Mouse (Mus musculus): Measurements from ENCODE around the gene Fsip1. TPM values are rescaled to one million over a fixed set of nuclear protein-coding genes. Genes with fewer than 3 reads are reported as not detected.

Fsip1 gene
- polyA plus RNA-seq, 1 experiment from 2014 or later = 0.96 TPM

DNA sequence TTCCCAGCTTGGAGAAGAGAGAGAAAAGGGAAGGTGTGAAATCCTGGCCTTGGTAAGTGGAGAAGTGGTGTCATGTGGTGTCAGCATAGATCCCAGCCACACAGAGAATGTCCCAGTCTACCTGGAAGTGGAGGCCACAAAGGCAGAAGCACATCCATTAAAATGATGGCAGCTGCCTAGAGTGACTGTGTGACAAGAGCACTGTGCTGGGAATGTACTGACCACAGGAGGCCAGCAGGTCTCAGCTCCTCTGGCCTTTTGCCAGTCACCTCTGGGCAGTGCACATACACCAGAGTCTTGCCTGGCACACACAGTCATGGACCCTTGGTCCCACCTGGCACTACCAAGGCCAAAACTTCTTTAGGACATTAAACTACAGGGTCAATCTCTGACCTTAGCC is 54.8 kb downstream of the Fsip1 start:
- no peak overlapping the region for H3K4me2 ChIP-seq (ENCODE audit: low read length)
- H3K4me1 ChIP-seq (replicated peaks; ENCODE audit: insufficient read depth, low read length) = no peaks in the 10 kb centered on the region
- no peak overlapping the region for H3K4me3 ChIP-seq (replicated peaks; ENCODE audit: low read depth, low read length)
- no peak for TF ChIP-seq CTCF (IDR thresholded peaks at IDR 0.05; ENCODE audit: low read depth)
- no peaks in the 10 kb centered on the region for H3K27me3 ChIP-seq (ENCODE audit: insufficient read depth, low read length)
- DNase-seq (ENCODE audit: low spot score) (no peak), ATAC-seq (replicated peaks; ENCODE audit: low FRiP score, low read depth) (no peak)
- H3K9me3 ChIP-seq (replicated peaks; ENCODE audit: low read length) = no peaks in the 10 kb centered on the region
- no peak overlapping the region for H3K27ac ChIP-seq
- no peaks in the 10 kb centered on the region for H3K36me3 ChIP-seq (ENCODE audit: insufficient read depth, low read length)
- H3K9ac ChIP-seq (ENCODE audit: low read depth, low read length) = no peak overlapping the region

DNA sequence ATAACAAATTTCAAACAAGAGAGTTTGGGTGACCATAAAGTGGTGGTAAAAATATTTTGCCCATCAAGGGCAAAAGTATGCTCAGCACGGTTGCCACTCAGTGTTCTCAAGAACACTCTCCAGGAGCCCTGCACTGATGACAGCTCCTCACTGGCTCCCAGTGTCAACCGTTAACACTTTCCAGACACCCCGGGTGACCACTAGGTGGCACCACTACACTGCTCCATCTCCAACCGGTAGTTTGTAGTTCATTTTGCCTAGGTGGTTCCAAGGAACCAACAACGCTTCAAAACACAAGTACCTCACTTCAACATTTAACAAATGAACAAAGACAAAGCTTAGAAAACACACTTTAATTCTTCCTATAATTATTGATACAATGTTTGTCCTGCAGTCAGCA is 56.9 kb downstream of the Fsip1 start:
- peak; percentile 86 for DNase-seq (ENCODE audit: low spot score)
- no peaks in the 10 kb centered on the region for H3K27me3 ChIP-seq (ENCODE audit: insufficient read depth, low read length)
- H3K4me3 ChIP-seq (replicated peaks; ENCODE audit: low read depth, low read length) = no peak overlapping the region
- no peak overlapping the region for H3K9ac ChIP-seq (ENCODE audit: low read depth, low read length)
- no peaks in the 10 kb centered on the region for H3K36me3 ChIP-seq (ENCODE audit: insufficient read depth, low read length)
- H3K27ac ChIP-seq = no peak overlapping the region
- WGBS = 6% methylated on average over 5 of the region's 5 CpGs
- H3K4me1 ChIP-seq (replicated peaks; ENCODE audit: insufficient read depth, low read length) = no peaks in the 10 kb centered on the region
- peak; percentile 90 for TF ChIP-seq CTCF (IDR thresholded peaks at IDR 0.05; ENCODE audit: low read depth)
- no peak for ATAC-seq (replicated peaks; ENCODE audit: low FRiP score, low read depth)
- H3K4me2 ChIP-seq (ENCODE audit: low read length) = no peak overlapping the region
- no peaks in the 10 kb centered on the region for H3K9me3 ChIP-seq (replicated peaks; ENCODE audit: low read length)

DNA sequence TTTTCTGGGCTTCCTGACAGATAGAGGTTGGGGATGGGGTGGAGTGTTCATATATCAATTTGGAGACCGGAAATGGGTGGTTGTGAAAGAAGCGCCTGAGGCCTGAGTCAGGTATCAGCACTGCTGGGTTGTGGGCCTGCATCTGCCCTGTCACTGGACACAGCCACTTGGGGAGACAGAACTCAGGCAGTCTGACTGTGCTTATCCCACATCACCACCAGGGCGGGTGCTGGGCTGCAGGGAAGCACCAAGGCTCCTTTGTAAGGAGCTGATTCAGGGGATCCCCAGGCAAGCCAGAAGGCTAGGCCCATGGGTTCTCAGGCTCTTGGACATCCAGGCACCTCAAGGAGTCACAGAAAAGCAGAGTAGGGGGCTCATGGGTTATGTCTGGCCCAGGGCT is 59.8 kb downstream of the Fsip1 start:
- Histone ChIP-seq H3K9ac (ENCODE audit: low read depth, low read length) (no peak overlapping the region), H3K4me3 (replicated peaks; ENCODE audit: low read depth, low read length) (no peak overlapping the region), H3K4me1 (replicated peaks; ENCODE audit: insufficient read depth, low read length) (no peaks in the 10 kb centered on the region), H3K4me2 (ENCODE audit: low read length) (no peak overlapping the region), H3K27me3 (ENCODE audit: insufficient read depth, low read length) (no peaks in the 10 kb centered on the region), H3K36me3 (ENCODE audit: insufficient read depth, low read length) (no peaks in the 10 kb centered on the region), H3K27ac (no peak overlapping the region), H3K9me3 (replicated peaks; ENCODE audit: low read length) (no peaks in the 10 kb centered on the region)
- no peak for DNase-seq (ENCODE audit: low spot score)
- TF ChIP-seq CTCF (IDR thresholded peaks at IDR 0.05; ENCODE audit: low read depth) = peak; percentile 31
- no peak for ATAC-seq (replicated peaks; ENCODE audit: low FRiP score, low read depth)
- WGBS = 90% methylated on average over 3 of the region's 3 CpGs

DNA sequence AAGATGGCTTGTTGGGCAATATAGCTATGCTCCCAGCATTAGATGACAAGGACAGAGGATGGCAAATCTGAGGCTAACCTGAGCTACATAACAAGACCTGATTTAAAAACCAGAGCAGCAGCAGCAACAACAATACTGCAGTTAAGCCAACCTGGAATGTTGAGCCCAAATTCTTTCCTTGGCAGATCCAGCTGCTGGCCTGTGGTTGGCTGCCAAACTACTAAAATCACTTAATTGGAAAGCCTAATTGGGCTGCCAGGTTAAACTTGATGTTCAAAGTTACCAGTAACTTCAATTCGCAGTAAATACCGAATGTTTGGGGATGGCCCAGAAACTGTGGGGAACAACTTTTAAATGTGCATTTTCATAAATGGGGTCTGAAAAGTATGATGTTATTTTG is 74.6 kb downstream of the Fsip1 start:
- 62% methylated on average over 2 of the region's 2 CpGs for WGBS

DNA sequence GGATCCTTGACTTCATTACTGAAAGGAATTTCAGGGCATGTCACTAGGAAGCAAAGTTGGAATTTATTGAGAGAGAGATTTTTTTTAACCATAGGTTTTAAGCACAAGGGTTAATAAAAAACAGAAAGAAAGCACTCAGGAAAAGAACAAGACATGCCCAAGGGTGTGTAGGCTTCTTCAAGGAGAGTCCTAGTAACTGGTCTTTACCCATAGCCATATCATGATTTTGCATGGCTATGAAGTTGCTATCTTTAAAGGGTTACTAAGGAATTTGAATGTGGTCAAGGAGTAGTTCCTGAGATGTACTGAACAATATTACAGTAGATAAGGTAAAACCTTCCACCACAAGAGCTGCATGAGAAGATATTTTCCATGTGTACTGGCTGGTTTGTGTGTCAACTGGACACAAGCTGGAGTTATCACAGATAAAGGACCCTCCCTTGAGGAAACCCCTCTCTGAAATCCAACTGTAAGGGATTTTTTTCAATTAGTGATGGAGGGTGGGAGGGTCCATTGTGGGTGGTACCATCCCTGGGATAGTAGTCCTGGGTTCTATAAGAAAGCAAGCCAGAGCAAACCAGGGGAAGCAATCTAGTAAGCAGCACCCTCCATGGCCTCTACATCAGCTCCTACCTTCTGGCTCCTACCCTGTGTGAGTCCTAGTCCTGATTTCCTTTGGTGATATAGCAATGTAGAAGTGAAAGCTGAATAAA is 76.7 kb downstream of the Fsip1 start:
- Histone ChIP-seq H3K4me1 (replicated peaks; ENCODE audit: insufficient read depth, low read length) (no peaks in the 10 kb centered on the region; the same call in 1 of the 2 replicates), H3K4me3 (replicated peaks; ENCODE audit: low read depth, low read length) (0 out of 2 replicates have a peak overlapping the region, but pooled peaks have one; percentile 9), H3K27ac (peak overlapping the region; percentile 84), H3K36me3 (ENCODE audit: insufficient read depth, low read length) (no peaks in the 10 kb centered on the region), H3K4me2 (ENCODE audit: low read length) (peak overlapping the region; percentile 53), H3K9ac (ENCODE audit: low read depth, low read length) (no peak overlapping the region), H3K27me3 (ENCODE audit: insufficient read depth, low read length) (no peaks in the 10 kb centered on the region), H3K9me3 (replicated peaks; ENCODE audit: low read length) (no peaks in the 10 kb centered on the region)
- ATAC-seq (replicated peaks; ENCODE audit: low FRiP score, low read depth) = no peak
- DNase-seq (ENCODE audit: low spot score) = peak; percentile 58
- TF ChIP-seq CTCF (IDR thresholded peaks at IDR 0.05; ENCODE audit: low read depth) = no peak

More for the DNA sequence above, 74.6 kb downstream of the Fsip1 start:
- Histone ChIP-seq H3K27ac (peak overlapping the region; percentile 47; the same call in 1 of the 2 replicates), H3K9ac (ENCODE audit: low read depth, low read length) (no peak overlapping the region), H3K27me3 (ENCODE audit: insufficient read depth, low read length) (no peaks in the 10 kb centered on the region), H3K9me3 (replicated peaks; ENCODE audit: low read length) (no peaks in the 10 kb centered on the region), H3K4me3 (replicated peaks; ENCODE audit: low read depth, low read length) (no peak overlapping the region), H3K4me1 (replicated peaks; ENCODE audit: insufficient read depth, low read length) (no peaks in the 10 kb centered on the region; the same call in 1 of the 2 replicates), H3K4me2 (ENCODE audit: low read length) (no peak overlapping the region), H3K36me3 (ENCODE audit: insufficient read depth, low read length) (no peaks in the 10 kb centered on the region)
- ATAC-seq (replicated peaks; ENCODE audit: low FRiP score, low read depth) (no peak), DNase-seq (ENCODE audit: low spot score) (no peak)
- TF ChIP-seq CTCF (IDR thresholded peaks at IDR 0.05; ENCODE audit: low read depth) = no peak

DNA sequence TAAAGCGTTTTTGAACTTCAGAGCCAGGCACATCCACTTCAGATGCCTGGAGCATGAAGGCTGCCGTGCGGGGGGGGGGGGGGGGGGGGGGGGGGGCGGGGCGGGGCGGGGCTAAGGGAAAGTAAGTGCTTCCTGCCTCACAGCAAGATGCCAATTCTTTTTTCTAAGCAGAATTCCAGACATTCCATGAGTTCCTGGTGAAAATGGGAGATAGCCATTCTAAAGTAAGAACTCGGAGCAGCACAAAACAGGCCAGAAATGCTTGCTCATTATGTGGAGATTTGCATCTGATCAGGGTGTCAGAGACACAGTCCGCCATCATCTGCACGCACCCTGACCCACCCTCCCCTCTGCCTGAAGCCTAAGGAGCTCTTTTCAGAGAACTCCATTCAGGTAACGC is 77.3 kb downstream of the Fsip1 start:
- Histone ChIP-seq H3K4me1 (replicated peaks; ENCODE audit: insufficient read depth, low read length) (no peaks in the 10 kb centered on the region; the same call in 1 of the 2 replicates), H3K9me3 (replicated peaks; ENCODE audit: low read length) (no peaks in the 10 kb centered on the region), H3K27ac (peak overlapping the region; percentile 84), H3K36me3 (ENCODE audit: insufficient read depth, low read length) (no peaks in the 10 kb centered on the region), H3K4me3 (replicated peaks; ENCODE audit: low read depth, low read length) (0 out of 2 replicates have a peak overlapping the region, but pooled peaks have one; percentile 9), H3K4me2 (ENCODE audit: low read length) (peak overlapping the region; percentile 53), H3K9ac (ENCODE audit: low read depth, low read length) (no peak overlapping the region), H3K27me3 (ENCODE audit: insufficient read depth, low read length) (no peaks in the 10 kb centered on the region)
- WGBS = 5% methylated on average over 8 of the region's 10 CpGs
- DNase-seq (ENCODE audit: low spot score) (peak; percentile 86), ATAC-seq (replicated peaks; ENCODE audit: low FRiP score, low read depth) (peak; percentile 65)
- no peak for TF ChIP-seq CTCF (IDR thresholded peaks at IDR 0.05; ENCODE audit: low read depth)
